ENCODE assay signal across 16 mouse cellular contexts in the genomic region with DNA sequence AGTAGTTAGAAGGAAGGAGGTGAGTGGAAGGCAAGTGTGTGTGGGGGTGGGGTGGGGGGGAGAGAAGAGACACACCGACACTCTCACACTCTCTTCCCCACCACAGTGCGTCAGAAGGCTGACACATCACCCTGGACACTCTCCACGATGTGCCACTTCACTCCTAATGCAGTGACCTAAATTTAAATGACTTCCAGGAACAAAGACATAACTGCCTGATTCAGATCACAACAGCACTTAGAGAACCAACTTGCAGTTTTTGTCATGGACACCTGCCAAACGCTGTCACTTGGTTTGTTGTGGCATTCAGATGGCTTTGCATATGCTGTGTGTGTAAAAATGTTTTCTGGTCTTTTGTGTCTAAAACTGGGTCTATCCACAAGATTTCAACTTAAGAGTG. TPM values are rescaled to one million over a fixed set of nuclear protein-coding genes. Genes with fewer than 3 reads are reported as not detected.
DNase-seq lines count a peak whose midpoint lies in the region; ATAC-seq and TF ChIP-seq lines count a peak whose summit lies in the region.
"Had no signal": no experiment of that assay in that cellular context is flagged by ENCODE, and none has a peak within 500 bp of the region (broad histone marks: within the 10 kb centered on the region; RNA-seq: fewer than 3 reads in every experiment).

No protein-coding gene starts in this region.

- in situ Hi-C loops in CH12.LX (cut with MboI; ENCODE audit: low pct_ligation_motif_present, low pct_unique_long_range_greater_than_20kb, low sequenced_read_pairs) = no loop called here

- H3K36me3 ChIP-seq in CH12.LX (replicated peaks in 1 of 2; ENCODE audit: control insufficient read depth in 1 of 2, insufficient read depth in 1 of 2, low read length in 1 of 2) = no peaks in the 10 kb centered on the region
- no peaks in the 10 kb centered on the region for H3K36me3 ChIP-seq in kidney, embryonic 16.5 days (ENCODE audit: insufficient read depth, low read length)
- H3K36me3 ChIP-seq: embryonic facial prominence, embryonic 12.5 days; heart, embryonic 12.5 days; hindbrain, embryonic 15.5 days; stomach, embryonic 15.5 days had no signal

- TF ChIP-seq CTCF in CH12.LX (conservative IDR thresholded peaks at IDR 0.05 in 1 of 2, IDR thresholded peaks at IDR 0.05 in 1 of 2; ENCODE audit: low read depth in 2 of 2, low read length in 2 of 2) = no peak

- 80% methylated on average over 4 of the region's 4 CpGs for WGBS in kidney, embryonic 16.5 days

- H3K9me3 ChIP-seq in CH12.LX (replicated peaks; ENCODE audit: low read length) = no peaks in the 10 kb centered on the region
- no peaks in the 10 kb centered on the region for H3K9me3 ChIP-seq in kidney, embryonic 16.5 days (ENCODE audit: low read length)
- H3K9me3 ChIP-seq: embryonic facial prominence, embryonic 12.5 days; heart, embryonic 12.5 days; hindbrain, embryonic 15.5 days; stomach, embryonic 15.5 days had no signal

- no peak overlapping the region for H3K4me3 ChIP-seq in CH12.LX (replicated peaks in 1 of 3; ENCODE audit: low read depth in 2 of 3, low read length in 2 of 3, poor library complexity in 1 of 3)
- H3K4me3 ChIP-seq in kidney, embryonic 16.5 days (ENCODE audit: low read length) = no peak overlapping the region
- H3K4me3 ChIP-seq: embryonic facial prominence, embryonic 12.5 days; heart, embryonic 12.5 days; hindbrain, embryonic 15.5 days; stomach, embryonic 15.5 days had no signal

- no peaks in the 10 kb centered on the region for H3K79me2 ChIP-seq in CH12.LX (replicated peaks; ENCODE audit: control insufficient read depth, extremely low read depth, insufficient read depth, poor library complexity, severe bottlenecking)

- dilution Hi-C loops in CH12.LX (cut with MboI; ENCODE audit: extremely low pct_ligation_motif_present, extremely low pct_unique_long_range_greater_than_20kb, low sequenced_read_pairs) = no loop called here

- H3K9ac ChIP-seq in CH12.LX (ENCODE audit: insufficient read depth, low read depth) = no peak overlapping the region
- no peak overlapping the region for H3K9ac ChIP-seq in kidney, embryonic 16.5 days (replicated peaks; ENCODE audit: low read length)
- H3K9ac ChIP-seq: embryonic facial prominence, embryonic 12.5 days; heart, embryonic 12.5 days; hindbrain, embryonic 15.5 days; stomach, embryonic 15.5 days had no signal

- no peaks in the 10 kb centered on the region for H3K27me3 ChIP-seq in CH12.LX (replicated peaks)
- H3K27me3 ChIP-seq in kidney, embryonic 16.5 days (ENCODE audit: insufficient read depth, low read length) = no peaks in the 10 kb centered on the region
- H3K27me3 ChIP-seq: embryonic facial prominence, embryonic 12.5 days; heart, embryonic 12.5 days; hindbrain, embryonic 15.5 days; stomach, embryonic 15.5 days had no signal

- no peak for TF ChIP-seq POLR2A in CH12.LX (IDR thresholded peaks at IDR 0.05; ENCODE audit: low read depth, low read length)

- TF ChIP-seq EP300 in CH12.LX (IDR thresholded peaks at IDR 0.05; ENCODE audit: low read length) = no peak

- no peak overlapping the region for H3K4me2 ChIP-seq in CH12.LX (ENCODE audit: insufficient read depth, low read depth, poor library complexity, severe bottlenecking)
- H3K4me2 ChIP-seq in kidney, embryonic 16.5 days (replicated peaks; ENCODE audit: low read depth, low read length) = no peak overlapping the region
- H3K4me2 ChIP-seq: embryonic facial prominence, embryonic 12.5 days; heart, embryonic 12.5 days; hindbrain, embryonic 15.5 days; stomach, embryonic 15.5 days had no signal

- DNase-seq in adrenal gland, postnatal 25 days = peak; percentile 6
- no peak for DNase-seq in adrenal gland, postnatal 4 days (ENCODE audit: low spot score in 2 of 2)
- DNase-seq in CH12.LX (ENCODE audit: extremely low read depth) = no peak
- DNase-seq in layer of hippocampus, adult 18-20 months (ENCODE audit: low spot score in 2 of 2) = peak; percentile 42 to 75
- peak; percentile 30 for DNase-seq in retina, embryonic 14.5 days (ENCODE audit: low spot score)
- no peak for DNase-seq in c-Kit-positive CD71-positive TER-119-positive erythroid progenitor cells, embryonic 14.5 days (ENCODE audit: low spot score)
- no peak for DNase-seq in cerebellum, adult 8-10 months
- DNase-seq: cerebellum, adult 11-12 months; kidney, postnatal 14 days; liver had no signal

- no peaks in the 10 kb centered on the region for H3K4me1 ChIP-seq in CH12.LX (ENCODE audit: control insufficient read depth in 1 of 2, insufficient read depth in 2 of 2)
- no peaks in the 10 kb centered on the region for H3K4me1 ChIP-seq in kidney, embryonic 16.5 days (ENCODE audit: insufficient read depth, low read length)
- H3K4me1 ChIP-seq: embryonic facial prominence, embryonic 12.5 days; hindbrain, embryonic 15.5 days; stomach, embryonic 15.5 days had no signal

- no peak for TF ChIP-seq RAD21 in CH12.LX (IDR thresholded peaks at IDR 0.05; ENCODE audit: low read depth, low read length)

- H3K27ac ChIP-seq in CH12.LX (ENCODE audit: insufficient read depth, low read depth) = no peak overlapping the region
- H3K27ac ChIP-seq in kidney, embryonic 16.5 days (ENCODE audit: low read length) = no peak overlapping the region
- H3K27ac ChIP-seq: embryonic facial prominence, embryonic 12.5 days; hindbrain, embryonic 15.5 days; stomach, embryonic 15.5 days had no signal

- no peak for ATAC-seq in kidney, embryonic 16.5 days (ENCODE audit: low FRiP score, low TSS enrichment)
- ATAC-seq: activated CD4-positive, CD25-positive, alpha-beta regulatory T cell, adult 4 months had no signal

TF ChIP-seq in CH12.LX, 34 proteins besides CTCF, POLR2A, EP300 and RAD21:
- TF ChIP-seq TCF12 (IDR thresholded peaks at IDR 0.05; ENCODE audit: low read depth, low read length) (0 out of 2 replicates have a peak, but pooled peaks have one; percentile 23), JUND (conservative IDR thresholded peaks at IDR 0.05; ENCODE audit: low read depth, low read length) (no peak), USF1 (IDR thresholded peaks at IDR 0.05; ENCODE audit: low read depth, low read length) (no peak)

RNA-seq across cellular contexts. Expression of gene Zc3h12c, which starts 34.8 kb away (rescaled TPM):
- 19.5 and 20.3 TPM in 2 replicates for total RNA-seq in adrenal gland, postnatal 25 days (2021)
- total RNA-seq in adrenal gland, postnatal 4 days (2021) = 10 to 100 TPM; 19.8 to 21.2 TPM
- total RNA-seq in CH12.LX (2012; rRNA removed) = 11.2 and 13.0 TPM in 2 replicates
- total RNA-seq in CH12.LX (2014; rRNA removed) = 21.7 and 22.4 TPM in 2 replicates
- 30.8 and 36.1 TPM in 2 replicates for polyA plus RNA-seq in CH12.LX (2012; ENCODE audit: insufficient read length, low read depth)
- total RNA-seq in layer of hippocampus, adult 18-20 months (2021) = 10 to 100 TPM; 12.3 to 14.1 TPM
- 3.0 and 3.4 TPM in 2 replicates for polyA plus RNA-seq in kidney, embryonic 16.5 days (2015; fragmentation: Nextera tagmentation; extraction: Ambion mirVana)

Comparison
In these comparisons a context has a peak if more than half of its experiments do, and no peak if none do; other contexts are left out.
1. DNase-seq: peak in adrenal gland, postnatal 25 days (single experiment), layer of hippocampus, adult 18-20 months (2 of 2) and retina, embryonic 14.5 days (single experiment); none in adrenal gland, postnatal 4 days (0 of 2), CH12.LX (single experiment), c-Kit-positive CD71-positive TER-119-positive erythroid progenitor cells, embryonic 14.5 days (single experiment) and cerebellum, adult 8-10 months (single experiment).